Mouse (Mus musculus): ENCODE measurements around the gene Sept1. TPM values are rescaled to one million over a fixed set of nuclear protein-coding genes. Genes with fewer than 3 reads are reported as not detected.

Gene Sept1
- polyA plus RNA-seq, 1 experiment from 2014 or later, result 21.8 TPM

GRCm38 (mm10) chr7:127180783-127181182, 52.1 kb downstream of the Sept1 start:
- Histone ChIP-seq H3K36me3 (no peaks in the 10 kb centered on the region), H3K4me3 (no peak overlapping the region), H3K27ac (no peak overlapping the region), H3K4me2 (no peak overlapping the region), H3K9ac (no peak overlapping the region), H3K9me3 (no peaks in the 10 kb centered on the region), H3K4me1 (replicated peaks) (no peaks in the 10 kb centered on the region), H3K27me3 (no peaks in the 10 kb centered on the region)
- ATAC-seq (ENCODE audit: low FRiP score), result no peak
- 77% methylated on average over 2 of the region's 2 CpGs for WGBS

- WGBS, result 73% methylated on average over 4 of the region's 4 CpGs
- no peak overlapping the region for H3K4me3 ChIP-seq
- 0 out of 2 replicates have a peak, but pooled peaks cover 6% of the 10 kb centered on the region for H3K9me3 ChIP-seq
- H3K4me2 ChIP-seq, result no peak overlapping the region
- no peak for ATAC-seq (ENCODE audit: low FRiP score)
- no peak overlapping the region for H3K9ac ChIP-seq
- H3K27ac ChIP-seq, result no peak overlapping the region
- no peaks in the 10 kb centered on the region for H3K36me3 ChIP-seq
- no peaks in the 10 kb centered on the region for H3K27me3 ChIP-seq
- H3K4me1 ChIP-seq (replicated peaks), result no peaks in the 10 kb centered on the region
These were observed 56.0 kb downstream of the Sept1 start for GRCm38 (mm10) chr7:127176937-127177336.

GRCm38 (mm10) chr7:127166501-127166900, 66.4 kb downstream of the Sept1 start:
- Histone ChIP-seq H3K9ac (no peak overlapping the region), H3K27ac (no peak overlapping the region), H3K4me1 (replicated peaks) (no peaks in the 10 kb centered on the region), H3K36me3 (no peaks in the 10 kb centered on the region), H3K27me3 (no peaks in the 10 kb centered on the region), H3K4me3 (no peak overlapping the region), H3K9me3 (no peaks in the 10 kb centered on the region), H3K4me2 (no peak overlapping the region)
- 94% methylated on average over 5 of the region's 5 CpGs for whole genome bisulfite sequencing
- ATAC-seq (ENCODE audit: low FRiP score), result no peak

GRCm38 (mm10) chr7:127165607-127166493, 67.1 kb downstream of the Sept1 start:
- no peaks in the 10 kb centered on the region for H3K9me3 ChIP-seq
- H3K27me3 ChIP-seq, result no peaks in the 10 kb centered on the region
- H3K9ac ChIP-seq, result no peak overlapping the region
- 90% methylated on average over 12 of the region's 12 CpGs for WGBS
- H3K4me3 ChIP-seq, result no peak overlapping the region
- H3K4me1 ChIP-seq (replicated peaks), result no peaks in the 10 kb centered on the region
- no peak for ATAC-seq (ENCODE audit: low FRiP score)
- no peaks in the 10 kb centered on the region for H3K36me3 ChIP-seq
- no peak overlapping the region for H3K27ac ChIP-seq
- H3K4me2 ChIP-seq, result no peak overlapping the region

Other genes with a start within 250 kb of the Sept1 start
- 4.5 and 5.2 TPM in 2 replicates for gene Mvp, start 218.5 kb downstream of the Sept1 start, polyA plus RNA-seq (2015; fragmentation: Nextera tagmentation; extraction: Ambion mirVana)
- gene Pagr1b, start 216.6 kb downstream of the Sept1 start, polyA plus RNA-seq (2015; fragmentation: Nextera tagmentation; extraction: Ambion mirVana), result 0.45 and 1.1 TPM in 2 replicates
- gene Pagr1a, start 215.8 kb downstream of the Sept1 start, polyA plus RNA-seq (2015; fragmentation: Nextera tagmentation; extraction: Ambion mirVana), result 41.8 and 53.4 TPM in 2 replicates
- 66.8 and 73.4 TPM in 2 replicates for gene Gm42742, start 212.0 kb downstream of the Sept1 start, polyA plus RNA-seq (2015; fragmentation: Nextera tagmentation; extraction: Ambion mirVana)
- 18.3 and 19.2 TPM in 2 replicates for gene Prrt2, start 211.9 kb downstream of the Sept1 start, polyA plus RNA-seq (2015; fragmentation: Nextera tagmentation; extraction: Ambion mirVana)
- 59.8 and 60.8 TPM in 2 replicates for gene Maz, start 206.1 kb downstream of the Sept1 start, polyA plus RNA-seq (2015; fragmentation: Nextera tagmentation; extraction: Ambion mirVana)
- gene Kif22, start 190.7 kb downstream of the Sept1 start, polyA plus RNA-seq (2015; fragmentation: Nextera tagmentation; extraction: Ambion mirVana), result 30.2 and 32.6 TPM in 2 replicates
- gene Zg16, start 145.8 kb downstream of the Sept1 start, polyA plus RNA-seq (2015; fragmentation: Nextera tagmentation; extraction: Ambion mirVana), result not detected in 2 replicates
- 1.5 and 2.1 TPM in 2 replicates for gene AI467606, start 141.8 kb downstream of the Sept1 start, polyA plus RNA-seq (2015; fragmentation: Nextera tagmentation; extraction: Ambion mirVana)
- gene Qprt, start 110.9 kb downstream of the Sept1 start, polyA plus RNA-seq (2015; fragmentation: Nextera tagmentation; extraction: Ambion mirVana), result 0.54 and 0.68 TPM in 2 replicates
- gene Spn, start 95.3 kb downstream of the Sept1 start, polyA plus RNA-seq (2015; fragmentation: Nextera tagmentation; extraction: Ambion mirVana), result 0.06 and 0.09 TPM in 2 replicates
- 83.1 and 84.6 TPM in 2 replicates for gene Cd2bp2, start 37.1 kb downstream of the Sept1 start, polyA plus RNA-seq (2015; fragmentation: Nextera tagmentation; extraction: Ambion mirVana)
- 28.0 and 31.3 TPM in 2 replicates for gene Tbc1d10b, start 24.7 kb downstream of the Sept1 start, polyA plus RNA-seq (2015; fragmentation: Nextera tagmentation; extraction: Ambion mirVana)
- gene Mylpf, start 24.2 kb downstream of the Sept1 start, polyA plus RNA-seq (2015; fragmentation: Nextera tagmentation; extraction: Ambion mirVana), result 11.0 and 15.5 TPM in 2 replicates
- gene Zfp553, start 69 bp downstream of the Sept1 start, polyA plus RNA-seq (2015; fragmentation: Nextera tagmentation; extraction: Ambion mirVana), result 58.8 and 61.9 TPM in 2 replicates
- 54.4 and 57.4 TPM in 2 replicates for gene Zfp771, start 11.1 kb upstream of the Sept1 start, polyA plus RNA-seq (2015; fragmentation: Nextera tagmentation; extraction: Ambion mirVana)
- 121 and 124 TPM in 2 replicates for gene Dctpp1, start 27.6 kb upstream of the Sept1 start, polyA plus RNA-seq (2015; fragmentation: Nextera tagmentation; extraction: Ambion mirVana)
- 59.7 and 60.7 TPM in 2 replicates for gene Sephs2, start 40.9 kb upstream of the Sept1 start, polyA plus RNA-seq (2015; fragmentation: Nextera tagmentation; extraction: Ambion mirVana)
- 0.32 and 0.38 TPM in 2 replicates for gene Itgal, start 63.1 kb upstream of the Sept1 start, polyA plus RNA-seq (2015; fragmentation: Nextera tagmentation; extraction: Ambion mirVana)
- gene Zfp768, start 112.5 kb upstream of the Sept1 start, polyA plus RNA-seq (2015; fragmentation: Nextera tagmentation; extraction: Ambion mirVana), result 17.1 and 17.3 TPM in 2 replicates
- gene Zfp747, start 142.9 kb upstream of the Sept1 start, polyA plus RNA-seq (2015; fragmentation: Nextera tagmentation; extraction: Ambion mirVana), result 8.1 and 8.6 TPM in 2 replicates
- 5.4 and 5.7 TPM in 2 replicates for gene 9130019O22Rik, start 154.0 kb upstream of the Sept1 start, polyA plus RNA-seq (2015; fragmentation: Nextera tagmentation; extraction: Ambion mirVana)
- gene E430018J23Rik, start 160.5 kb upstream of the Sept1 start, polyA plus RNA-seq (2015; fragmentation: Nextera tagmentation; extraction: Ambion mirVana), result 7.7 TPM in 2 replicates
- gene Zfp764, start 173.7 kb upstream of the Sept1 start, polyA plus RNA-seq (2015; fragmentation: Nextera tagmentation; extraction: Ambion mirVana), result 4.0 and 4.8 TPM in 2 replicates
- gene Zfp688, start 188.9 kb upstream of the Sept1 start, polyA plus RNA-seq (2015; fragmentation: Nextera tagmentation; extraction: Ambion mirVana), result 34.1 and 35.0 TPM in 2 replicates
- 15.0 and 16.2 TPM in 2 replicates for gene Zfp689, start 216.0 kb upstream of the Sept1 start, polyA plus RNA-seq (2015; fragmentation: Nextera tagmentation; extraction: Ambion mirVana)
- gene Prr14, start 226.5 kb upstream of the Sept1 start, polyA plus RNA-seq (2015; fragmentation: Nextera tagmentation; extraction: Ambion mirVana), result 40.5 and 44.0 TPM in 2 replicates
- 10.8 and 13.7 TPM in 2 replicates for gene Fbrs, start 246.1 kb upstream of the Sept1 start, polyA plus RNA-seq (2015; fragmentation: Nextera tagmentation; extraction: Ambion mirVana)

Data from hindbrain, embryonic 13.5 days (tissue).